ENCODE assay signal across 8 mouse cellular contexts in the genomic region with DNA sequence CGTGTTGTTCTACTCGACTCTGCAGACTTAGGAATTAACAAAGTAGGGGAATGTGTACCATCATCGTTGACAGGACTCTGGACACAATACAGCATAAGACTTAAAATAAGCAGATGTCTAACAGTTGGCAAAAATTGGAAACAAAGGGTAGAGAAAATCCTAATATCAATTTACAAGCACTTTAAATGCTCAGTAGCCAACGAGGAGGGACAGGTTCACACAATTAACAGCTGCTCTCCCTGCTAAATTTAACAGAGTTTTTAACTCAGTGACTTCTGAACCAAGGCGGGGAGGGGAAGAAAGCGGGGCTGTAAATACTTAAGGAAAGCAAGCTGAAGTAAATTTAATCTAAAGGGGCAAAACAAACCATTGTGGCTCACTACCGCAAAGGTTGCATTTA. TPM values are rescaled to one million over a fixed set of nuclear protein-coding genes. Genes with fewer than 3 reads are reported as not detected.
DNase-seq lines count a peak whose midpoint lies in the region; ATAC-seq and TF ChIP-seq lines count a peak whose summit lies in the region.

No protein-coding gene starts in this region.

- WGBS in embryonic facial prominence, embryonic 15.5 days: 20% methylated on average over 7 of the region's 7 CpGs
- WGBS in intestine, postnatal 0 days: 53% methylated on average over 7 of the region's 7 CpGs
- WGBS in neural tube, embryonic 13.5 days: 66% methylated on average over 7 of the region's 7 CpGs

- peak overlapping the region; percentile 87 for H3K4me2 ChIP-seq in embryonic facial prominence, embryonic 15.5 days (replicated peaks)
- peak overlapping the region; percentile 96 for H3K4me2 ChIP-seq in intestine, postnatal 0 days (replicated peaks; ENCODE audit: low read depth)
- peak overlapping the region; percentile 74 for H3K4me2 ChIP-seq in neural tube, embryonic 13.5 days

- DNase-seq in layer of hippocampus, adult 2 months (ENCODE audit: low spot score in 2 of 2): no peak
- DNase-seq in layer of hippocampus, postnatal 36 days: no peak
- DNase-seq in layer of hippocampus, adult 9-11 months: no peak
- no peak for DNase-seq in kidney, adult 9 months
- DNase-seq in left cerebral cortex, adult 9 months (ENCODE audit: low spot score in 2 of 2): no peak

- peak overlapping the region; percentile 83 for H3K4me3 ChIP-seq in layer of hippocampus, adult 2 months
- peak overlapping the region; percentile 78 for H3K4me3 ChIP-seq in embryonic facial prominence, embryonic 15.5 days (replicated peaks)
- peak overlapping the region; percentile 93; the same call in 1 of the 2 replicates for H3K4me3 ChIP-seq in intestine, postnatal 0 days (ENCODE audit: low read depth, low read length)
- peak overlapping the region; percentile 83 for H3K4me3 ChIP-seq in neural tube, embryonic 13.5 days

- H3K9me3 ChIP-seq in embryonic facial prominence, embryonic 15.5 days (replicated peaks): no peaks in the 10 kb centered on the region
- H3K9me3 ChIP-seq in intestine, postnatal 0 days (ENCODE audit: control insufficient read depth): no peaks in the 10 kb centered on the region
- no peaks in the 10 kb centered on the region for H3K9me3 ChIP-seq in neural tube, embryonic 13.5 days

- no peak for TF ChIP-seq CTCF in layer of hippocampus, adult 2 months (conservative IDR thresholded peaks at IDR 0.05)
- no peak for TF ChIP-seq CTCF in intestine, postnatal 0 days (IDR thresholded peaks at IDR 0.05; ENCODE audit: low read depth)

- H3K27me3 ChIP-seq in embryonic facial prominence, embryonic 15.5 days: no peaks in the 10 kb centered on the region
- H3K27me3 ChIP-seq in intestine, postnatal 0 days (replicated peaks; ENCODE audit: control insufficient read depth, insufficient read depth, low read length): no peaks in the 10 kb centered on the region
- H3K27me3 ChIP-seq in neural tube, embryonic 13.5 days: no peaks in the 10 kb centered on the region

- H3K36me3 ChIP-seq in embryonic facial prominence, embryonic 15.5 days: no peaks in the 10 kb centered on the region
- H3K36me3 ChIP-seq in intestine, postnatal 0 days (ENCODE audit: control insufficient read depth, insufficient read depth): no peaks in the 10 kb centered on the region
- H3K36me3 ChIP-seq in neural tube, embryonic 13.5 days: no peaks in the 10 kb centered on the region

- no peak for ATAC-seq in embryonic facial prominence, embryonic 15.5 days (ENCODE audit: insufficient number of reproducible peaks, low FRiP score, low TSS enrichment, low read depth)
- ATAC-seq in intestine, postnatal 0 days: no peak
- ATAC-seq in neural tube, embryonic 13.5 days (ENCODE audit: low read depth): no peak

- peaks cover 32% of the 10 kb centered on the region for H3K4me1 ChIP-seq in embryonic facial prominence, embryonic 15.5 days
- peaks cover 8% of the 10 kb centered on the region; the same call in 1 of the 2 replicates for H3K4me1 ChIP-seq in intestine, postnatal 0 days (replicated peaks; ENCODE audit: control insufficient read depth, insufficient read depth, low read length)
- H3K4me1 ChIP-seq in neural tube, embryonic 13.5 days (replicated peaks): peaks cover 32% of the 10 kb centered on the region

- H3K27ac ChIP-seq in layer of hippocampus, adult 2 months: no peak overlapping the region
- H3K27ac ChIP-seq in embryonic facial prominence, embryonic 15.5 days (replicated peaks): peak overlapping the region; percentile 56; the same call in 1 of the 2 replicates
- H3K27ac ChIP-seq in intestine, postnatal 0 days (ENCODE audit: low read depth, low read length): no peak overlapping the region
- H3K27ac ChIP-seq in neural tube, embryonic 13.5 days (replicated peaks): 0 out of 2 replicates have a peak overlapping the region, but pooled peaks have one; percentile 95

- peak overlapping the region; percentile 75; the same call in 1 of the 2 replicates for H3K9ac ChIP-seq in embryonic facial prominence, embryonic 15.5 days
- no peak overlapping the region for H3K9ac ChIP-seq in intestine, postnatal 0 days (ENCODE audit: low read depth, low read length)
- peak overlapping the region; percentile 91 for H3K9ac ChIP-seq in neural tube, embryonic 13.5 days

RNA-seq across cellular contexts. Expression of a gene that starts 1.4 kb away (rescaled TPM):
- total RNA-seq in layer of hippocampus, adult 2 months (2021): 10 to 100 TPM in 1 of 2 experiments, 1 to 10 TPM in 1; 8.8 to 14.5 TPM
- total RNA-seq in layer of hippocampus, postnatal 36 days (2021): 10 to 100 TPM; 13.5 to 16.5 TPM
- polyA plus RNA-seq in embryonic facial prominence, embryonic 15.5 days (2015; fragmentation: Nextera tagmentation; extraction: Ambion mirVana): 22.9 and 23.1 TPM in 2 replicates
- polyA plus RNA-seq in intestine, postnatal 0 days (2015; fragmentation: Nextera tagmentation; extraction: Ambion mirVana): 5.5 and 7.0 TPM in 2 replicates
- 16.7 and 24.2 TPM in 2 replicates for polyA plus RNA-seq in neural tube, embryonic 13.5 days (2015; fragmentation: Nextera tagmentation; extraction: Ambion mirVana)

Comparison
In these comparisons a context has a peak if more than half of its experiments do, and no peak if none do; other contexts are left out.
1. H3K27ac ChIP-seq: peak in embryonic facial prominence, embryonic 15.5 days (single experiment) and neural tube, embryonic 13.5 days (single experiment); none in layer of hippocampus, adult 2 months (single experiment) and intestine, postnatal 0 days (single experiment).
2. Peak in every context shown above with its lines, with median percentiles within 50 percentile points of each other: H3K4me3 ChIP-seq and H3K4me2 ChIP-seq.